Mouse (Mus musculus) NIH3T3 (cell line): ENCODE measurements around the gene Tmem199.
A peak's percentile ranks its signal among the peaks of the same experiment; 100 is the strongest.
"Not testable (repeated sequence)": the region's sequence is repeated elsewhere in the genome, so short reads cannot be mapped to it uniquely, and the experiment has no call there.

Experiments
- DNase-seq: peaks from one replicate; pipeline ENCODE4 v3.0.0-alpha.2; 2012; ENCODE audit warnings: low read depth

Tmem199 gene

GRCm38 (mm10) chr11:78512025-78512957, at the start of gene Tmem199, which contains the start of gene Poldip2:
Gene Tmem199 (minus strand): TSS chr11:78512172.
Gene Poldip2 (plus strand): TSS chr11:78512193.
- DNase-seq = peak; percentile 96

- DNase-seq = peak; percentile 89
Observed at GRCm38 (mm10) chr11:78560447-78560846, 48.5 kb upstream of the Tmem199 start.

- DNase-seq = no peak
Observed at GRCm38 (mm10) chr11:78557241-78557640, 45.3 kb upstream of the Tmem199 start.

GRCm38 (mm10) chr11:78556070-78556469, 44.1 kb upstream of the Tmem199 start:
- no peak for DNase-seq

- DNase-seq = no peak
Observed at GRCm38 (mm10) chr11:78555623-78556022, 43.7 kb upstream of the Tmem199 start.

- no peak for DNase-seq
Observed at GRCm38 (mm10) chr11:78551059-78551398, 39.1 kb upstream of the Tmem199 start.

GRCm38 (mm10) chr11:78550168-78551058, 38.4 kb upstream of the Tmem199 start, which contains the start of gene Tmem97:
Gene Tmem97 (minus strand): TSS chr11:78550777.
- peak; percentile 98 for DNase-seq

- DNase-seq = no peak
Observed at GRCm38 (mm10) chr11:78549491-78549987, 37.6 kb upstream of the Tmem199 start.

GRCm38 (mm10) chr11:78547718-78548460, 35.9 kb upstream of the Tmem199 start:
- no peak for DNase-seq

- DNase-seq = no peak
Observed at GRCm38 (mm10) chr11:78545181-78545580, 33.2 kb upstream of the Tmem199 start.

GRCm38 (mm10) chr11:78544449-78545111, 32.6 kb upstream of the Tmem199 start:
- DNase-seq = no peak

- DNase-seq = no peak
Observed at GRCm38 (mm10) chr11:78540358-78540757, 28.4 kb upstream of the Tmem199 start.

GRCm38 (mm10) chr11:78536690-78537084, 24.7 kb upstream of the Tmem199 start:
- no peak for DNase-seq

GRCm38 (mm10) chr11:78536080-78536689, 24.2 kb upstream of the Tmem199 start, which contains the start of the genes Tnfaip1 and Ift20:
Gene Tnfaip1 (minus strand): TSS chr11:78536332.
Gene Ift20 (plus strand): TSS chr11:78536361.
- peak; percentile 99 for DNase-seq

GRCm38 (mm10) chr11:78535376-78536079, 23.6 kb upstream of the Tmem199 start:
- peak; percentile 77 for DNase-seq

- DNase-seq = no peak
Observed at GRCm38 (mm10) chr11:78534516-78534915, 22.5 kb upstream of the Tmem199 start.

- DNase-seq = not testable (repeated sequence)
Observed at GRCm38 (mm10) chr11:78531515-78531914, 19.5 kb upstream of the Tmem199 start.

- DNase-seq = no peak
Observed at GRCm38 (mm10) chr11:78531046-78531445, 19.1 kb upstream of the Tmem199 start.

GRCm38 (mm10) chr11:78530001-78530400, 18.0 kb upstream of the Tmem199 start:
- no peak for DNase-seq

- no peak for DNase-seq
Observed at GRCm38 (mm10) chr11:78528714-78529113, 16.7 kb upstream of the Tmem199 start.
